Mouse (Mus musculus) brain, embryonic 14.5 days (tissue): ENCODE measurements at regions not wholly inside any gene's neighbourhood (a gene's known extent, or its start where the extent isn't known, plus 50 kb on each side); places are given as distances from the start of the nearest gene placed in this dataset.

Source experiments
- CTCF ChIP-seq: fragments of 200-500 bp; IDR thresholded peaks from 2 replicates; pipeline ENCODE4 v1.5.1; 2012; ENCODE audit warnings: inconsistent platforms, mild to moderate bottlenecking, moderate library complexity, borderline replicate concordance; ENCODE audit not compliant: insufficient read depth, insufficient read length; ENCODE audit errors: extremely low read depth
- POLR2A ChIP-seq: fragments of 200-500 bp; IDR thresholded peaks from 2 replicates; pipeline ENCODE4 v1.6.1; 2012; ENCODE audit warnings: mild to moderate bottlenecking, inconsistent platforms, borderline replicate concordance; ENCODE audit not compliant: poor library complexity, insufficient read depth, insufficient read length, severe bottlenecking; ENCODE audit errors: extremely low read depth

GRCm38 (mm10) chr6:16141009-16141408 is 420.5 kb downstream of the Mdfic start:
- TF ChIP-seq CTCF (no peak), POLR2A (no peak)
